Comparison of ENCODE assay signal across 14 mouse cellular contexts in genomic region chr5:64585076-64585786, GRCm38 (mm10).
"Had no signal": no experiment of that assay in that cellular context is flagged by ENCODE, and none has a peak within 500 bp of the region (broad histone marks: within the 10 kb centered on the region; RNA-seq: fewer than 3 reads in every experiment).

No protein-coding gene starts in this region.

- H3K27ac ChIP-seq: intestine, embryonic 15.5 days; layer of hippocampus, adult 2 months; limb, embryonic 12.5 days; midbrain, embryonic 15.5 days; stomach, postnatal 0 days had no signal

- H3K27me3 ChIP-seq: intestine, embryonic 15.5 days; limb, embryonic 12.5 days; midbrain, embryonic 15.5 days had no signal

- H3K4me3 ChIP-seq: intestine, embryonic 15.5 days; layer of hippocampus, adult 2 months; limb, embryonic 12.5 days; midbrain, embryonic 15.5 days had no signal

- H3K36me3 ChIP-seq: intestine, embryonic 15.5 days; limb, embryonic 12.5 days; midbrain, embryonic 15.5 days had no signal

- H3K9ac ChIP-seq: intestine, embryonic 15.5 days; limb, embryonic 12.5 days; midbrain, embryonic 15.5 days had no signal

- ATAC-seq: intestine, embryonic 15.5 days; lung, postnatal 0 days; midbrain, embryonic 15.5 days had no signal

- H3K9me3 ChIP-seq: intestine, embryonic 15.5 days; limb, embryonic 12.5 days; midbrain, embryonic 15.5 days had no signal

- H3K4me1 ChIP-seq: midbrain, embryonic 15.5 days had no signal

- DNase-seq: kidney, adult 18-20 months; kidney, postnatal 10 days; kidney, postnatal 4 days; lung, adult 2 months; lung, postnatal 36 days; right cerebral cortex, adult 18-20 months; right cerebral cortex, postnatal 25 days; thymus, postnatal 4 days had no signal

- H3K4me2 ChIP-seq: intestine, embryonic 15.5 days; limb, embryonic 12.5 days; midbrain, embryonic 15.5 days had no signal
